Mouse (Mus musculus) forebrain, embryonic 11.5 days (tissue): ENCODE results near the gene Rap1gds1. TPM values are rescaled to one million over a fixed set of nuclear protein-coding genes. Genes with fewer than 3 reads are reported as not detected.

ENCODE experiments used
- ATAC-seq: fragments of 200-750 bp; cut with Nextera tagmentation; replicated peaks from 2 replicates; pipeline ENCODE4 v1.8.0; 2017; ENCODE audit warnings: moderate TSS enrichment; ENCODE audit not compliant: low FRiP score
- DNase-seq: peaks from one replicate; pipeline ENCODE4 v3.0.0-alpha.2; 2017; ENCODE audit warnings: low spot score
- H3K27ac ChIP-seq: fragments of 300-500 bp; sonication (generic); 2 replicates; pipeline ENCODE4 v1.5.1; 2014; ENCODE audit warnings: low read depth, low read length
- H3K27me3 ChIP-seq: fragments of 300-500 bp; sonication (generic); 2 replicates; pipeline ENCODE4 v1.6.1; 2014; ENCODE audit warnings: mild to moderate bottlenecking, low read length, mixed read lengths; ENCODE audit not compliant: control insufficient read depth, insufficient read depth
- H3K36me3 ChIP-seq: fragments of 300-500 bp; sonication (generic); 2 replicates; pipeline ENCODE4 v1.6.1; 2014; ENCODE audit warnings: mild to moderate bottlenecking, low read length, moderate library complexity, mixed read lengths; ENCODE audit not compliant: control insufficient read depth, insufficient read depth
- H3K4me1 ChIP-seq: fragments of 300-500 bp; sonication (generic); replicated peaks from 2 replicates; pipeline ENCODE4 v1.6.1; 2014; ENCODE audit warnings: low read length, mixed read lengths; ENCODE audit not compliant: control insufficient read depth, insufficient read depth
- H3K4me2 ChIP-seq: fragments of 300-500 bp; sonication (generic); 2 replicates; pipeline ENCODE4 v1.6.1; 2014; ENCODE audit warnings: low read depth, mild to moderate bottlenecking, low read length, moderate library complexity, mixed read lengths; ENCODE audit not compliant: severe bottlenecking
- H3K4me3 ChIP-seq: fragments of 300-500 bp; sonication (generic); 2 replicates; pipeline ENCODE4 v1.5.1; 2014; ENCODE audit warnings: low read depth, low read length
- H3K9ac ChIP-seq: fragments of 300-500 bp; sonication (generic); 2 replicates; pipeline ENCODE4 v1.6.1; 2014; ENCODE audit warnings: low read length
- H3K9me3 ChIP-seq: fragments of 300-500 bp; sonication (generic); 2 replicates; pipeline ENCODE4 v1.6.1; 2016; ENCODE audit warnings: low read length, mixed read lengths; ENCODE audit not compliant: control insufficient read depth
- WGBS: fragments of 180-500 bp; shearing (Covaris S2); extraction: QIAGEN DNeasy Blood & Tissue Kit; methylation state at CpG from one replicate; pipeline ENCODE4 v1.1.7; 2014; 5-methylcytosine and 5-hydroxymethylcytosine counted together
- polyA plus RNA-seq: library from polyadenylated mRNA; unstranded; fragments of >200 nt; fragmentation: Nextera tagmentation; extraction: Ambion mirVana; gene quantifications from 2 replicates; pipeline ENCODE4 v1.2.1, GENCODE M21; 2014

The Rap1gds1 gene
- 67.8 and 67.9 TPM in 2 replicates for polyA plus RNA-seq

- H3K9ac ChIP-seq, result peak within 1 kb of the TSS; percentile 93
- ATAC-seq, result peak; percentile 67
- no peaks in the 10 kb centered on the region for H3K27me3 ChIP-seq
- 1% methylated on average over 56 of the region's 97 CpGs for WGBS
- H3K4me3 ChIP-seq, result peak within 1 kb of the TSS; percentile 89
- peaks cover 4% of the 10 kb centered on the region; the same call in 1 of the 2 replicates for H3K4me1 ChIP-seq
- DNase-seq, result peak; percentile 85
- no peaks in the 10 kb centered on the region for H3K9me3 ChIP-seq
- no peaks in the 10 kb centered on the region for H3K36me3 ChIP-seq
- H3K4me2 ChIP-seq, result peak within 1 kb of the TSS; percentile 80
- H3K27ac ChIP-seq, result peak within 1 kb of the TSS; percentile 94
Measured at GRCm38 (mm10) chr3:139074484-139075211, at the start of gene Rap1gds1. Gene Rap1gds1 (minus strand): TSS chr3:139075201.

GRCm38 (mm10) chr3:139118446-139118845 lies 43.4 kb upstream of the Rap1gds1 start:
- Histone ChIP-seq H3K9ac (no peak overlapping the region), H3K27ac (no peak overlapping the region), H3K4me1 (no peaks in the 10 kb centered on the region), H3K36me3 (no peaks in the 10 kb centered on the region), H3K4me3 (no peak overlapping the region), H3K9me3 (no peaks in the 10 kb centered on the region), H3K4me2 (no peak overlapping the region), H3K27me3 (no peaks in the 10 kb centered on the region)
- DNase-seq, result no peak
- ATAC-seq, result no peak

- no peaks in the 10 kb centered on the region for H3K4me1 ChIP-seq
- H3K27me3 ChIP-seq, result no peaks in the 10 kb centered on the region
- no peak for ATAC-seq
- no peak overlapping the region for H3K9ac ChIP-seq
- H3K9me3 ChIP-seq, result no peaks in the 10 kb centered on the region
- H3K4me2 ChIP-seq, result no peak overlapping the region
- no peak overlapping the region for H3K27ac ChIP-seq
- no peak overlapping the region for H3K4me3 ChIP-seq
- H3K36me3 ChIP-seq, result no peaks in the 10 kb centered on the region
- no peak for DNase-seq
- WGBS, result 78% methylated on average over 9 of the region's 9 CpGs
Measured at GRCm38 (mm10) chr3:139116733-139117337, 41.8 kb upstream of the Rap1gds1 start.

GRCm38 (mm10) chr3:139112335-139112973 lies 37.5 kb upstream of the Rap1gds1 start:
- DNase-seq, result no peak
- Histone ChIP-seq H3K4me1 (no peaks in the 10 kb centered on the region), H3K27me3 (no peaks in the 10 kb centered on the region), H3K4me2 (no peak overlapping the region), H3K9ac (no peak overlapping the region), H3K4me3 (no peak overlapping the region), H3K9me3 (no peaks in the 10 kb centered on the region), H3K36me3 (no peaks in the 10 kb centered on the region), H3K27ac (no peak overlapping the region)
- 80% methylated on average over 3 of the region's 3 CpGs for WGBS
- no peak for ATAC-seq

- Histone ChIP-seq H3K9me3 (no peaks in the 10 kb centered on the region), H3K4me3 (no peak overlapping the region), H3K36me3 (no peaks in the 10 kb centered on the region), H3K4me2 (no peak overlapping the region), H3K9ac (no peak overlapping the region), H3K27me3 (no peaks in the 10 kb centered on the region), H3K4me1 (no peaks in the 10 kb centered on the region), H3K27ac (no peak overlapping the region)
- ATAC-seq (no peak), DNase-seq (no peak)
- 84% methylated on average over 2 of the region's 2 CpGs for WGBS
Measured at GRCm38 (mm10) chr3:139111877-139112276, 36.9 kb upstream of the Rap1gds1 start.

- Histone ChIP-seq H3K36me3 (no peaks in the 10 kb centered on the region), H3K9me3 (no peaks in the 10 kb centered on the region)
- 95% methylated on average over 5 of the region's 5 CpGs for WGBS
Measured at GRCm38 (mm10) chr3:139108176-139108575, 33.2 kb upstream of the Rap1gds1 start.

GRCm38 (mm10) chr3:139103914-139104313 lies 28.9 kb upstream of the Rap1gds1 start:
- Histone ChIP-seq H3K36me3 (no peaks in the 10 kb centered on the region), H3K4me3 (no peak overlapping the region), H3K4me1 (no peaks in the 10 kb centered on the region), H3K27ac (no peak overlapping the region), H3K27me3 (no peaks in the 10 kb centered on the region), H3K9me3 (no peaks in the 10 kb centered on the region), H3K4me2 (no peak overlapping the region), H3K9ac (no peak overlapping the region)
- DNase-seq (no peak), ATAC-seq (no peak)
- 94% methylated on average over 2 of the region's 2 CpGs for WGBS

More at GRCm38 (mm10) chr3:139108176-139108575, 33.2 kb upstream of the Rap1gds1 start:
- Histone ChIP-seq H3K4me1 (no peaks in the 10 kb centered on the region), H3K27me3 (no peaks in the 10 kb centered on the region), H3K27ac (no peak overlapping the region), H3K4me3 (no peak overlapping the region), H3K9ac (no peak overlapping the region), H3K4me2 (no peak overlapping the region)
- DNase-seq (no peak), ATAC-seq (no peak)

GRCm38 (mm10) chr3:139103346-139103745 lies 28.3 kb upstream of the Rap1gds1 start:
- Histone ChIP-seq H3K4me2 (no peak overlapping the region), H3K36me3 (no peaks in the 10 kb centered on the region), H3K27me3 (no peaks in the 10 kb centered on the region), H3K27ac (no peak overlapping the region), H3K9ac (no peak overlapping the region), H3K4me1 (no peaks in the 10 kb centered on the region), H3K4me3 (no peak overlapping the region), H3K9me3 (no peaks in the 10 kb centered on the region)
- 86% methylated on average over 3 of the region's 3 CpGs for WGBS
- ATAC-seq, result no peak
- no peak for DNase-seq
